Mouse (Mus musculus): ENCODE measurements around the gene Acp4.

DNA sequence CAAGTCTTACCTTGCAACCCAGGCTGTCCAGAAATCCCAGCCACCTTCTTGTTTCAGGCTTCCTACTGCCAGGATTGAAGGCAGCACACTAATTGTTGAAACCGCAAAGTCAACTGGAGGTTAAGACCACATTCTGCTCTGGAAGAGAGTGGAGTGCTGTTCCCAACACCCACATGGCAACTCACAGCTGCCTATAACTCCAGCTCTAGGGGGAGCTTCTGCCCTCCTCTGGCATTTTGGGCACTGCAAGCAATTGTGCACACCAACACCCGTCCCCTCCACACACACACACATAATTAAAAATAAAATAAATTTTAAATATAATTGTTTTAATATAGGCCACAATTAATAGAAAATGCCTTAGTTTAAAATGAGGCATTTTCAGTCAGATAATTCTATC is 16.0 kb downstream of the Acp4 start:
- TF ChIP-seq CTCF (conservative IDR thresholded peaks at IDR 0.05; ENCODE audit: low read length) (no peak), POU5F1 (IDR thresholded peaks at IDR 0.05; ENCODE audit: borderline replicate concordance, low read length) (no peak), NANOG (IDR thresholded peaks at IDR 0.05; ENCODE audit: borderline replicate concordance, low read length) (no peak)
